Mouse (Mus musculus) heart, embryonic 15.5 days (tissue): ENCODE data around the gene Cryge. TPM values are rescaled to one million over a fixed set of nuclear protein-coding genes. Genes with fewer than 3 reads are reported as not detected.
"Not testable (repeated sequence)": the region's sequence is repeated elsewhere in the genome, so short reads cannot be mapped to it uniquely, and the experiment has no call there.

Experiments
- ATAC-seq: fragments of 200-750 bp; cut with Nextera tagmentation; replicated peaks from 2 replicates; pipeline ENCODE4 v1.8.0; 2017; ENCODE audit warnings: low read depth, moderate TSS enrichment; ENCODE audit not compliant: insufficient number of reproducible peaks, insufficient read depth, low FRiP score
- H3K27ac ChIP-seq: fragments of 300-500 bp; sonication (generic); 2 replicates; pipeline ENCODE4 v1.5.1; 2015; ENCODE audit warnings: mild to moderate bottlenecking, inconsistent platforms
- H3K27me3 ChIP-seq: fragments of 300-500 bp; sonication (generic); 2 replicates; pipeline ENCODE4 v1.6.1; 2015; ENCODE audit warnings: inconsistent platforms
- H3K36me3 ChIP-seq: fragments of 300-500 bp; sonication (generic); 2 replicates; pipeline ENCODE4 v1.6.1; 2015; ENCODE audit warnings: mild to moderate bottlenecking, inconsistent platforms
- H3K4me1 ChIP-seq: fragments of 300-500 bp; sonication (generic); replicated peaks from 2 replicates; pipeline ENCODE4 v1.6.1; 2015; ENCODE audit warnings: inconsistent platforms
- H3K4me2 ChIP-seq: fragments of 300-500 bp; sonication (generic); 2 replicates; pipeline ENCODE4 v1.6.1; 2015; ENCODE audit warnings: inconsistent platforms, mild to moderate bottlenecking, moderate library complexity
- H3K4me3 ChIP-seq: fragments of 300-500 bp; sonication (generic); 2 replicates; pipeline ENCODE4 v1.5.1; 2015; ENCODE audit warnings: mild to moderate bottlenecking, inconsistent platforms
- H3K9ac ChIP-seq: fragments of 300-500 bp; sonication (generic); 2 replicates; pipeline ENCODE4 v1.6.1; 2015; ENCODE audit warnings: mild to moderate bottlenecking, inconsistent platforms
- H3K9me3 ChIP-seq: fragments of 300-500 bp; sonication (generic); replicated peaks from 2 replicates; pipeline ENCODE4 v1.6.1; 2016; ENCODE audit warnings: inconsistent platforms
- WGBS: fragments of 180-500 bp; shearing (Covaris S2); methylation state at CpG from one replicate; pipeline ENCODE4 v1.1.7; 2015; ENCODE audit warnings: mixed read lengths; 5-methylcytosine and 5-hydroxymethylcytosine counted together
- polyA plus RNA-seq: library from polyadenylated mRNA; unstranded; fragments of >200 nt; fragmentation: Nextera tagmentation; extraction: Ambion mirVana; gene quantifications from 2 replicates; pipeline ENCODE4 v1.2.1, GENCODE M21; 2015

Gene Cryge
- not detected in 2 replicates for polyA plus RNA-seq

DNA sequence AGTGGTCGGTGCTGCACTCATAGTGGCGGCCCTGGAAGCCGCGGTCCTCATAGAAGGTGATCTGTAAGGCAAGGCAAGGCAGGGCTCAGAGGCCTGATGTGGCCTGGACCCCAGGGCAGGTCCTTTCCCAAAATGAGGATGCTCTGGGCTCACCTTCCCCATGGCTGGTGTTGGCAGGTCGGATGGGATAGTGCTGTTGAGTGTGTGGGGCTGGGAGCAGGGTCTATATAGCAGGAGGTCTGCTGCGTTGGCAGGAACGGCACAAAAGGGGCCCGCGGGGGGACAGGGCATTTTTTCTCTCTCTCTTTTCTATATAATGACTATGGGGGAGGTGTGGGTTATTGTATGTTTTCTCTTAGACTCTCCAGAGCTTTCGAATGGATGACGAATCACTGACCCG lies at the start of gene Cryge:
Cryge (minus strand) TSS at position 198 of the 400 bp plus-strand sequence.
- 66% methylated on average over 12 of the region's 12 CpGs for WGBS
- H3K27me3 ChIP-seq, H3K4me2 ChIP-seq, H3K27ac ChIP-seq, H3K4me1 ChIP-seq, H3K36me3 ChIP-seq, H3K4me3 ChIP-seq, H3K9me3 ChIP-seq, H3K9ac ChIP-seq, ATAC-seq: not testable (repeated sequence)

DNA sequence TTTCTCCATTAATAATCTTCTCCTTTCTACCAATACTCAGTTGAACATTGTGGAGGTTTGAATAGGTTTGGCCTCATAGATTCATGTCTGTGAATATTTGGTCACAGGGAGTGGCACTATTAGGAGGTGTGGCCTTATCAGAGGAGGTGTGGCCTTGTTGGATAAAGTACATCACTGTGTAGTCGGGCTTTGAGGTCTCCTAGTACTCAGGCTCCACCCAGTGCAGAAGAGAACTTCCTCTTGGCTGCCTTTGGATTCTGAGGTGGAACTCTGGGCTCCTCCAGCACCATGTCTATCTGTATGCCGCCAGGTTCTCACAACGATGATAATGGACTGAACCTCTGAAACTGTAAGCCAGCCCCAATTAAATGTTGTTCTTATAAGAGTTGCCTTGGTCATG lies 46.0 kb upstream of the Cryge start:
- no peak overlapping the region for H3K4me3 ChIP-seq
- no peak overlapping the region for H3K4me2 ChIP-seq
- no peaks in the 10 kb centered on the region for H3K4me1 ChIP-seq
- H3K27me3 ChIP-seq: no peaks in the 10 kb centered on the region
- H3K9me3 ChIP-seq: no peaks in the 10 kb centered on the region
- no peak overlapping the region for H3K9ac ChIP-seq
- ATAC-seq: no peak
- 77% methylated on average over 3 of the region's 3 CpGs for WGBS
- no peak overlapping the region for H3K27ac ChIP-seq
- H3K36me3 ChIP-seq: no peaks in the 10 kb centered on the region

DNA sequence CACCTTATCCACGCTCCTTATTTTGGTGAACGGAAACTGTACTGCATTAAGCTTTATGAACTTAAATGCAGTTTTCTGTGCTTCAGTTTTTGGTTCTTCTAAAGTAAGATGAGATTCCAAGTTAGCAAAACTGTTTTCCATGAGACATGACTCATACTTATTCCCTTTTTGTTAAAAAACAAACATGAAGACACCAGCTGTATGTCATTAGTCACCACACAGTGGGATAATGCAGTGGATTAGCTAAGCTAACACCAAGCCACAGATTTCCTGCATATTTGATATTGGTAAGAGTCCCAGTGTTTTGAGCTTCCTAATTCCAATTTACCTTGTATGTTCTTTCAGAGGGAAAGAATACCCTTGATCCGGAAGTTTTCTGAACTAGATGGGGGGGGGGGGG lies 40.6 kb upstream of the Cryge start:
- ATAC-seq: no peak
- Histone ChIP-seq H3K4me1 (no peaks in the 10 kb centered on the region), H3K9me3 (no peaks in the 10 kb centered on the region), H3K9ac (no peak overlapping the region), H3K36me3 (no peaks in the 10 kb centered on the region), H3K27ac (no peak overlapping the region), H3K4me3 (no peak overlapping the region), H3K27me3 (no peaks in the 10 kb centered on the region), H3K4me2 (no peak overlapping the region)
- 89% methylated on average over 3 of the region's 3 CpGs for WGBS

DNA sequence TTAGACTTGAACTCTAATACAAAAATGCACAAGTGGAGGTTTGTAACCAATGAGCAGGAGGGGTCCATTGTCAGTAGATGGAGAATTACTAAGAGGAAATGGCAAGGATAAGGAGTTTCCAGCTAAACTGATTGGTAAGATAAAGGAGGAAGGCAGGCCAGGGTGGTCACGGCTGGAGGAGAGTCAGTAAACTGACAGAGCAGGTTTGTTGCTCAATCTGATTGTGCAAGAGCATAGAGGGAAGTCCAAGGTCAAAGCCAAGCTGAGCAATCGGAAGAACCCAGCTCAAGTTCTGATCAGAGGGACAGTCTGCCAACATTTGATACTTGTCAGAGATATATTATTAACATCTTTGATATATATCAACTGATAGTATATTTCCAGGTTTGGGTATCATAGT lies 39.4 kb upstream of the Cryge start:
- no peaks in the 10 kb centered on the region for H3K27me3 ChIP-seq
- no peak overlapping the region for H3K4me3 ChIP-seq
- H3K4me1 ChIP-seq: no peaks in the 10 kb centered on the region
- WGBS: 39% methylated on average over 2 of the region's 2 CpGs
- no peaks in the 10 kb centered on the region for H3K36me3 ChIP-seq
- no peak overlapping the region for H3K4me2 ChIP-seq
- ATAC-seq: no peak
- no peak overlapping the region for H3K9ac ChIP-seq
- no peaks in the 10 kb centered on the region for H3K9me3 ChIP-seq
- H3K27ac ChIP-seq: no peak overlapping the region

DNA sequence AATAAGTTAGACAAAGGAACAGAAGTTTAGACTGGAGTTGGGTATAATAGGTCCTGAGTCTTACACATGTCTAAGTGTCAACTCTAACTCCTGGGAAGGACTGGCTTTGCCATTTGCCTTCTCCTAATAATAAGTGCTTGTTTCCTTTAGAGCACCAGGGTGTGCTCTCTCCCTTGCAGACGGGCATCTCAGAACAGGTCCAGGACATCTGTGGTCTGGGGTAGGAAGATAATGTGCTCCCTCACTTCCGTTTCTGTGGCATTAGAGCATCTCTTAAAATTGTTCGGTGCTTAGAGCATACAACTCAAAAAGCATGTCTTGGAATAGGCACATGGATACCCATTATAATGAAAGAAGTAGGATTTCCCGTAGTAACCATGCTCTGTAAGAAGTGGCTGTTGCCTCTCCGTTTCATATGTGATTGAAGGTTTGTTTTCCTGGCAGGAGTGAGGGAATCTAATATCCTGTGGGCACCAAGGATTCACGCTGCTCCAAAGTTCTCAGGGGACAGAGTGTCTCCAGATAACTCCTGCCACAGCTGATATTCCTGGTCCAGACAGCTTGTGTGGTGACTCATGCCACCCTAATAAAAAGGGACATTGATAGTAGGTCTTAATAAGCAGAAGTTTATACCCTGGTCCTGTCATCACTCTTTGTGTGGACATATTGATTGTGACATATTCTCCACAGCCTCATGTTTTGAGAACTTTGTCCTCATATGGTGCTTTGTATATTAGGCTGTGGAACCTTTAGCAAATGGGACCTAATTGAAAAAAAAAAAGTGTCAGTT lies 37.8 kb upstream of the Cryge start:
- Histone ChIP-seq H3K9me3 (no peaks in the 10 kb centered on the region), H3K27me3 (no peaks in the 10 kb centered on the region), H3K9ac (no peak overlapping the region), H3K4me2 (no peak overlapping the region), H3K4me1 (no peaks in the 10 kb centered on the region), H3K36me3 (no peaks in the 10 kb centered on the region), H3K4me3 (no peak overlapping the region), H3K27ac (no peak overlapping the region)
- WGBS: 68% methylated on average over 6 of the region's 6 CpGs
- no peak for ATAC-seq

DNA sequence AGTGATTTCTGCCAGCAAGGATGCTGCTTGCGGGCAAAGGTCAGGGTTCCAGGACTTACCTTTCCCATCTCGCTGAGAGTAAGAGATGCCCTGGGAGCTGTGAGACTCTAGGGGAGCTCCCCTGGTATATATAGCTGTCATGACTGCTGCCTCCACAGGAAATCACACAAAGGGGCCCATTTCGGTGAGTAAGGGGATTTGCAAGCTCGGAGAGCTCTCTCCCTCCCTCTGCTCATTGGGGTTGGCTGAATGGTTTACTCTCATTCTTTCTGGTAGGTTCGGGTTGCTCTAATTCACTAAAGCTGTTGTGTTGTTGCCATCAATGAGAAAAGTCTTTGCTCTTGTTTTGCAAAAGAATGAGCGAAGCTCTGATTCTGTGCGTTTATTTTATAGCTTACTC lies 31.2 kb upstream of the Cryge start, which contains the start of gene Crygb:
Crygb (minus strand) TSS at position 101 of the 400 bp plus-strand sequence.
- Histone ChIP-seq H3K27ac (no peak within 1 kb of the TSS), H3K4me3 (no peak within 1 kb of the TSS), H3K9me3 (no peaks in the 10 kb centered on the region), H3K4me2 (no peak within 1 kb of the TSS), H3K9ac (no peak within 1 kb of the TSS), H3K36me3 (no peaks in the 10 kb centered on the region), H3K27me3 (no peaks in the 10 kb centered on the region), H3K4me1 (no peaks in the 10 kb centered on the region)
- no peak for ATAC-seq
- WGBS: 46% methylated on average over 7 of the region's 7 CpGs

DNA sequence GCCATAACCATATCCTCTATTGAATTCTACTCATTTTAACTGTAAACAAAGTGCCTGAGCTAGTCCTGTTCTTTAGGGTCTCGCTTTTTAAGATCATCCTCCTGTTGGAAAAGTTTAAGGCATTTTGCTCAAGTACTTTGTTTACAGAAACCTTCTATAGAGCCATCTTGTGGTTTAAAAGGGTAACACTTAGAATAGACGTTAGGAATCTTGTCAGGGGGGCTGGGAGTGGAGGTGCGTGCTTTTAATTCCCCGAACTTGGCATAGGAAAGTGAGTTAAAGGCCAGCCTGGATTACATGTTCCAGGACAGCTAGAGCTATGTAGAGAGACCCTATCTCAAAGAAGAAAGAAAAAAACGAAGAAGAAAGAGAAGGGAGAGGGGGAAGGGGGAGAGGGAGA lies 24.7 kb upstream of the Cryge start:
- H3K9me3 ChIP-seq: no peaks in the 10 kb centered on the region
- whole genome bisulfite sequencing: 12% methylated on average over 5 of the region's 5 CpGs
- no peaks in the 10 kb centered on the region for H3K36me3 ChIP-seq
- no peak overlapping the region for H3K9ac ChIP-seq
- no peak overlapping the region for H3K27ac ChIP-seq
- H3K4me1 ChIP-seq: no peaks in the 10 kb centered on the region
- no peak for ATAC-seq
- no peak overlapping the region for H3K4me2 ChIP-seq
- no peak overlapping the region for H3K4me3 ChIP-seq
- no peaks in the 10 kb centered on the region for H3K27me3 ChIP-seq

DNA sequence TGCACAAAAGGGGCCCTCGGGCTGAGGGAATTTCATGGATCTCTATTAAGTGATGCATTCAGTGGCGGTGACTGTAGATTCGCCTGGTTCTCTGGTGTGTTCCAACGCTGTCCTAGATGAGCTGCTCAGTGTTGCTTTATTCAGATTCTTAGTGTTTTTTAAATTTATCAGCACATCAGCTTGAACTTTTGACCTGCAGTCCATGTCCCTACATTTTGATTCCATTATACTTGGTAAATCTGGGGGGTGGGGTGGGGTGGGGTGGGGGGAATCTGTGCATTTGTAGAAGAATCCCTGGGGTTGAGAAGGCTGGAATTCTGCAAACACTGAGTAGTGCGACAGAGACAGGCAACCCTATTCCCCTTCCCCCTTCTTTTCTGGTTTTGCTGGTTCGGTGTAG lies 22.6 kb upstream of the Cryge start, which contains the start of gene Crygc:
Crygc (minus strand) TSS at position 101 of the 400 bp plus-strand sequence.
- Histone ChIP-seq H3K4me3 (no peak within 1 kb of the TSS), H3K9me3 (no peaks in the 10 kb centered on the region), H3K4me1 (no peaks in the 10 kb centered on the region), H3K9ac (no peak within 1 kb of the TSS), H3K36me3 (no peaks in the 10 kb centered on the region), H3K4me2 (no peak within 1 kb of the TSS), H3K27me3 (no peaks in the 10 kb centered on the region), H3K27ac (no peak within 1 kb of the TSS)
- ATAC-seq: no peak
- WGBS: 66% methylated on average over 6 of the region's 6 CpGs

DNA sequence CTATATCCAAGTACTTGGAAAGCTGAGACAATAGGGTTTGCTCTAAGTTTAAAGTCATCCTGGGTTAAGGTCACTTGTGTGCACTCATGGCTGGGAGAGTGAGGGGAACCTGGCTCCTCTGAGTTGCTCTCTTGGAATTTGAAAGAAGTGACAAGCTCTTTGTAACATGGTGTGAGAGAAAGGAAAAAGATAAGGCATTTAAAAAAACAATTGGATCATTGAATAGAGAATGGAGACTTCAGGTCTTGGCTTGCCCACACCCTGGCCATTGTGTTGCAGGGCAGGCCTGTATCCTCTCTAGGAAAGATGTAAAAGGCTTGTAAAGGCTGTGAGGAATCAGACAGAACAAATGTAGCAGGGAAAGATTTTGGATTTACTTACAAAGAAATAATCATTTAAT lies 16.9 kb upstream of the Cryge start:
- H3K9me3 ChIP-seq: no peaks in the 10 kb centered on the region
- H3K9ac ChIP-seq: no peak overlapping the region
- H3K4me3 ChIP-seq: no peak overlapping the region
- ATAC-seq: no peak
- no peaks in the 10 kb centered on the region for H3K4me1 ChIP-seq
- no peaks in the 10 kb centered on the region for H3K36me3 ChIP-seq
- H3K4me2 ChIP-seq: no peak overlapping the region
- H3K27me3 ChIP-seq: no peaks in the 10 kb centered on the region
- no peak overlapping the region for H3K27ac ChIP-seq

DNA sequence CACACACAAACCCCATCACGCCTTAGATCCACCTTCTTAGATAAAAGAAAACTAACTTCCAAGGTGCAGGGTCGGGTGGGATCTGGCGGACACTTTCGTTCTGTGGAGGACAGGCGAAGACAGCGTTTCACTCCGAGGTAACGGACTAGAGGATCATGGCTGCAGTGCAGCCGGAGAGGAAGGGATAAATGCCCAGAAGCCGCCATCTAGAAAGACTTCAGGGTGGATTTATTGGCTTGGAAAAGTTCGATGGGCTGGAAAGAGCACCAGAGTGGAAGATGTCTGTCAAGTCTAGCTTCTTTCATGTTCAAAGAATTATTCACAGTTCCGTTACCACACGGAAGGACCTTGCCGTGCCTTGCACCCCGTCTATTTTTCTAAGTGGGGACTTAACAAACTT lies 13.3 kb upstream of the Cryge start:
- Histone ChIP-seq H3K9ac (no peak overlapping the region), H3K9me3 (no peaks in the 10 kb centered on the region), H3K4me2 (no peak overlapping the region), H3K36me3 (no peaks in the 10 kb centered on the region), H3K27ac (no peak overlapping the region), H3K4me1 (no peaks in the 10 kb centered on the region), H3K27me3 (no peaks in the 10 kb centered on the region), H3K4me3 (no peak overlapping the region)
- no peak for ATAC-seq
- 84% methylated on average over 15 of the region's 15 CpGs for WGBS

DNA sequence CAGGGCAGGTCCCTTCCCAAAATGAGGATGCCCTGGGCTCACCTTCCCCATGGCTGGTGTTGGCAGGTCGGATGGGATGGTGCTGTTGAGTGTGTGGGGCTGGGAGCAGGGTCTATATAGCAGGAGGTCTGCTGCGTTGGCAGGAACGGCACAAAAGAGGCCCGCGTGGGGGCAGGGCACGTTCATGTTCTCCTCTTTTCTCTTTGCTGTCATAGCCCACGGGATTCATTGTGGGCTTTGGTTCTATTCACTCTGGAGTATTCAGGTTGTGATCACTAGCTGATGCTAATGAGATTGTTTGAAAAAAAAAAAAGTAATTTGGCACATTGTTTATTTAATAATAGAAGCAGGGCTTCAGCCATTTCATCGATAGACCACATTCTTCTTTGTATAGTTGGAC lies 12.4 kb upstream of the Cryge start, which contains the start of gene Crygd:
Crygd (minus strand) TSS at position 101 of the 400 bp plus-strand sequence.
- H3K27ac ChIP-seq: no peak within 1 kb of the TSS
- no peak within 1 kb of the TSS for H3K4me2 ChIP-seq
- no peaks in the 10 kb centered on the region for H3K27me3 ChIP-seq
- no peaks in the 10 kb centered on the region for H3K4me1 ChIP-seq
- no peak within 1 kb of the TSS for H3K4me3 ChIP-seq
- no peak within 1 kb of the TSS for H3K9ac ChIP-seq
- H3K36me3 ChIP-seq: no peaks in the 10 kb centered on the region
- no peaks in the 10 kb centered on the region for H3K9me3 ChIP-seq
- ATAC-seq: no peak
- 75% methylated on average over 8 of the region's 8 CpGs for WGBS

DNA sequence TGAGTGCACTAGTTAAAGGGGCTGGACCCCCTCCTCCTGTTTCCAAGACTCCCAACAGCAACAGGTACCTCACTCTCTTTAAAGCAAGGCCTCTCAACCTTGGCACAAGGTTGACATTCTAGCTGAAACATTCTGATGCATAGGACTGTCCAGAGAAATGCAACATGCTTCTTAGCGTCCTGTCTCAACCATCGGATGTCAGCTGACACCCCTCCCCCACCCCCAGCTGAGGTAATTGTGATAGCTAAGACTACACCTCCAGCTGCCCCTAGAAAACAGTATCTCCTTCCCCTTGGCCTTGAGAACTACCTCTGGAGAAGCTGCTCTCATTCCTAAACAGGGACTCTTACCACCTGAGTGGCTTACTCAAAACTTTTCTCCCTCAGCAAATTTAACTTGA lies 1.2 kb upstream of the Cryge start:
- no peaks in the 10 kb centered on the region for H3K27me3 ChIP-seq
- no peak overlapping the region for H3K4me2 ChIP-seq
- H3K36me3 ChIP-seq: no peaks in the 10 kb centered on the region
- ATAC-seq: no peak
- 0 out of 2 replicates have a peak, but pooled peaks cover 3% of the 10 kb centered on the region for H3K4me1 ChIP-seq
- no peak overlapping the region for H3K4me3 ChIP-seq
- H3K27ac ChIP-seq: no peak overlapping the region
- H3K9ac ChIP-seq: no peak overlapping the region
- H3K9me3 ChIP-seq: no peaks in the 10 kb centered on the region
- 23% methylated on average over 2 of the region's 2 CpGs for WGBS
